Mouse (Mus musculus) erythroblast, embryonic 14.5 days (primary cell): ENCODE measurements at regions not wholly inside any gene's neighbourhood (a gene's known extent, or its start where the extent isn't known, plus 50 kb on each side); places are given as distances from the start of the nearest gene placed in this dataset.

Experiments
- H3K27me3 ChIP-seq: 2 replicates; pipeline ENCODE4 v1.6.1; 2012; ENCODE audit warnings: inconsistent platforms; ENCODE audit not compliant: control insufficient read depth
- H3K36me3 ChIP-seq: 2 replicates; pipeline ENCODE4 v1.6.1; 2012; ENCODE audit warnings: mild to moderate bottlenecking, inconsistent platforms; ENCODE audit not compliant: control insufficient read depth
- H3K4me1 ChIP-seq: 2 replicates; pipeline ENCODE4 v1.6.1; 2012; ENCODE audit warnings: inconsistent platforms; ENCODE audit not compliant: control insufficient read depth
- H3K4me3 ChIP-seq: replicated peaks from 2 replicates; pipeline ENCODE3; 2012; ENCODE audit warnings: moderate library complexity, mild to moderate bottlenecking, inconsistent platforms
- H3K9me3 ChIP-seq: 2 replicates; pipeline ENCODE4 v1.6.1; 2012; ENCODE audit warnings: low read length, inconsistent platforms, mixed read lengths; ENCODE audit not compliant: control insufficient read depth
- GATA1 ChIP-seq: IDR thresholded peaks from 2 replicates; pipeline ENCODE4 v1.6.1; 2012; ENCODE audit warnings: low read length, inconsistent platforms, mixed read lengths
- TAL1 ChIP-seq: IDR thresholded peaks from 3 replicates; pipeline ENCODE4 v1.6.1; 2012; ENCODE audit warnings: low read length, inconsistent platforms, mixed read lengths

- no peaks in the 10 kb centered on the region for H3K4me1 ChIP-seq
- TF ChIP-seq GATA1, result no peak
- no peak for TF ChIP-seq TAL1
- no peaks in the 10 kb centered on the region for H3K36me3 ChIP-seq
- no peaks in the 10 kb centered on the region for H3K27me3 ChIP-seq
- H3K4me3 ChIP-seq, result no peak overlapping the region
- peaks cover 78% of the 10 kb centered on the region for H3K9me3 ChIP-seq
Measured at GRCm38 (mm10) chr4:152756535-152756934, 278.9 kb upstream of the Kcnab2 start.

GRCm38 (mm10) chr4:152755756-152756155, 278.1 kb upstream of the Kcnab2 start:
- H3K36me3 ChIP-seq, result no peaks in the 10 kb centered on the region
- peaks cover 73% of the 10 kb centered on the region for H3K9me3 ChIP-seq
- no peaks in the 10 kb centered on the region for H3K27me3 ChIP-seq
- no peak for TF ChIP-seq TAL1
- no peak for TF ChIP-seq GATA1
- H3K4me1 ChIP-seq, result no peaks in the 10 kb centered on the region
- H3K4me3 ChIP-seq, result no peak overlapping the region

- no peaks in the 10 kb centered on the region for H3K4me1 ChIP-seq
- no peaks in the 10 kb centered on the region for H3K27me3 ChIP-seq
- no peak overlapping the region for H3K4me3 ChIP-seq
- H3K9me3 ChIP-seq, result peaks cover 29% of the 10 kb centered on the region
- TF ChIP-seq GATA1 (no peak), TAL1 (no peak)
- H3K36me3 ChIP-seq, result no peaks in the 10 kb centered on the region
Measured at GRCm38 (mm10) chr4:152744366-152744765, 266.7 kb upstream of the Kcnab2 start.

GRCm38 (mm10) chr4:152733017-152733416, 255.3 kb upstream of the Kcnab2 start:
- no peaks in the 10 kb centered on the region for H3K4me1 ChIP-seq
- no peak overlapping the region for H3K4me3 ChIP-seq
- no peaks in the 10 kb centered on the region for H3K36me3 ChIP-seq
- no peak for TF ChIP-seq TAL1
- TF ChIP-seq GATA1, result no peak
- H3K9me3 ChIP-seq, result peaks cover 56% of the 10 kb centered on the region
- H3K27me3 ChIP-seq, result no peaks in the 10 kb centered on the region

GRCm38 (mm10) chr4:152731988-152732387, 254.3 kb upstream of the Kcnab2 start:
- H3K4me1 ChIP-seq, result no peaks in the 10 kb centered on the region
- H3K36me3 ChIP-seq, result no peaks in the 10 kb centered on the region
- H3K9me3 ChIP-seq, result peaks cover 54% of the 10 kb centered on the region
- H3K27me3 ChIP-seq, result no peaks in the 10 kb centered on the region
- no peak overlapping the region for H3K4me3 ChIP-seq
- no peak for TF ChIP-seq GATA1
- no peak for TF ChIP-seq TAL1

GRCm38 (mm10) chr4:152731082-152731720, 253.5 kb upstream of the Kcnab2 start:
- H3K36me3 ChIP-seq, result no peaks in the 10 kb centered on the region
- no peak overlapping the region for H3K4me3 ChIP-seq
- H3K27me3 ChIP-seq, result no peaks in the 10 kb centered on the region
- no peaks in the 10 kb centered on the region for H3K4me1 ChIP-seq
- TF ChIP-seq TAL1, result no peak
- TF ChIP-seq GATA1, result no peak
- peaks cover 51% of the 10 kb centered on the region for H3K9me3 ChIP-seq

GRCm38 (mm10) chr4:152729421-152729820, 251.8 kb upstream of the Kcnab2 start:
- Histone ChIP-seq H3K4me1 (no peaks in the 10 kb centered on the region), H3K9me3 (peaks cover 54% of the 10 kb centered on the region), H3K4me3 (no peak overlapping the region), H3K36me3 (no peaks in the 10 kb centered on the region), H3K27me3 (no peaks in the 10 kb centered on the region)
- TF ChIP-seq TAL1 (no peak), GATA1 (no peak)

GRCm38 (mm10) chr4:152725881-152726280, 248.2 kb upstream of the Kcnab2 start:
- Histone ChIP-seq H3K36me3 (no peaks in the 10 kb centered on the region), H3K27me3 (no peaks in the 10 kb centered on the region), H3K4me3 (no peak overlapping the region), H3K9me3 (peaks cover 70% of the 10 kb centered on the region), H3K4me1 (no peaks in the 10 kb centered on the region)
- TF ChIP-seq GATA1 (no peak), TAL1 (no peak)

- Histone ChIP-seq H3K4me3 (no peak overlapping the region), H3K36me3 (no peaks in the 10 kb centered on the region), H3K27me3 (no peaks in the 10 kb centered on the region), H3K9me3 (peaks cover 69% of the 10 kb centered on the region), H3K4me1 (no peaks in the 10 kb centered on the region)
- TF ChIP-seq GATA1 (no peak), TAL1 (no peak)
Measured at GRCm38 (mm10) chr4:152725423-152725822, 247.8 kb upstream of the Kcnab2 start.

- Histone ChIP-seq H3K36me3 (no peaks in the 10 kb centered on the region), H3K4me1 (no peaks in the 10 kb centered on the region), H3K9me3 (peaks cover 74% of the 10 kb centered on the region), H3K27me3 (no peaks in the 10 kb centered on the region), H3K4me3 (no peak overlapping the region)
- TF ChIP-seq GATA1 (no peak), TAL1 (no peak)
Measured at GRCm38 (mm10) chr4:152724741-152725140, 247.1 kb upstream of the Kcnab2 start.
